15 mouse cellular contexts compared by ENCODE assay signal in the genomic region with DNA sequence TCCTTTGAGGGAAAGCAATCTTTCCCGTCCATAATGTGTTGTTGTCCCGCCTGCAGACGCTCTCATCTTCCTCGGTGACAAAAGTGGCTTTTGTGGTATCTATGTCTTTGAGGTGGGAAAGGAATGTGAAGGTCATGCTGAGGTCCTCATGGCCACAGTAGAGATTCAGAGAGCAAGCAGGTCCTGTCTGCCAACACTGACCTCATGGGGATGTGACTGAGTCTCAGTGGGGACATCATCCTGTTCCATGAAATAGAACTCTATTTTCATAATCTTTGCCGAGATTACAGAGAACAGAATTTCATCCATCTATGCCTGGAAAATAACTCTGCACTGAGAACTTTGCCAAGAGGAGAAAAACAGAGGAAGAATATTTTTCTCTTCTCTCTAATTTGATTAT.
"Had no signal": no experiment of that assay in that cellular context is flagged by ENCODE, and none has a peak within 500 bp of the region (broad histone marks: within the 10 kb centered on the region; RNA-seq: fewer than 3 reads in every experiment).

No protein-coding gene starts in this region.

- H3K4me3 ChIP-seq: left cerebral cortex, adult 2 months; limb, embryonic 10.5 days; liver, embryonic 13.5 days; lung, embryonic 15.5 days; midbrain, embryonic 13.5 days; myocyte; neural tube, embryonic 15.5 days had no signal

- DNase-seq: kidney, adult 9 months; kidney, postnatal 10 days; kidney, postnatal 4 days; liver, embryonic 13.5 days; liver, postnatal 0 days; right cerebral cortex, adult 18-20 months; right cerebral cortex, postnatal 25 days; thymus, postnatal 4 days had no signal

- H3K27ac ChIP-seq: left cerebral cortex, adult 2 months; liver, embryonic 13.5 days; lung, embryonic 15.5 days; midbrain, embryonic 13.5 days; neural tube, embryonic 15.5 days; stomach, postnatal 0 days had no signal

- H3K4me1 ChIP-seq: liver, embryonic 13.5 days; lung, embryonic 15.5 days; midbrain, embryonic 13.5 days; neural tube, embryonic 15.5 days had no signal

- ATAC-seq: liver, postnatal 0 days; midbrain, embryonic 13.5 days had no signal

- H3K9me3 ChIP-seq: limb, embryonic 10.5 days; liver, embryonic 13.5 days; lung, embryonic 15.5 days; midbrain, embryonic 13.5 days; neural tube, embryonic 15.5 days had no signal

- H3K4me2 ChIP-seq: liver, embryonic 13.5 days; lung, embryonic 15.5 days; midbrain, embryonic 13.5 days; neural tube, embryonic 15.5 days had no signal

- H3K27me3 ChIP-seq: liver, embryonic 13.5 days; lung, embryonic 15.5 days; midbrain, embryonic 13.5 days; neural tube, embryonic 15.5 days had no signal

- H3K9ac ChIP-seq: liver, embryonic 13.5 days; liver, postnatal 0 days; lung, embryonic 15.5 days; midbrain, embryonic 13.5 days; neural tube, embryonic 15.5 days had no signal

- H3K36me3 ChIP-seq: limb, embryonic 10.5 days; liver, embryonic 13.5 days; lung, embryonic 15.5 days; midbrain, embryonic 13.5 days; neural tube, embryonic 15.5 days had no signal
